Mouse (Mus musculus): Measurements from ENCODE around the gene Cd8a.
A peak's percentile ranks its signal among the peaks of the same experiment; 100 is the strongest.

Cd8a gene

DNA sequence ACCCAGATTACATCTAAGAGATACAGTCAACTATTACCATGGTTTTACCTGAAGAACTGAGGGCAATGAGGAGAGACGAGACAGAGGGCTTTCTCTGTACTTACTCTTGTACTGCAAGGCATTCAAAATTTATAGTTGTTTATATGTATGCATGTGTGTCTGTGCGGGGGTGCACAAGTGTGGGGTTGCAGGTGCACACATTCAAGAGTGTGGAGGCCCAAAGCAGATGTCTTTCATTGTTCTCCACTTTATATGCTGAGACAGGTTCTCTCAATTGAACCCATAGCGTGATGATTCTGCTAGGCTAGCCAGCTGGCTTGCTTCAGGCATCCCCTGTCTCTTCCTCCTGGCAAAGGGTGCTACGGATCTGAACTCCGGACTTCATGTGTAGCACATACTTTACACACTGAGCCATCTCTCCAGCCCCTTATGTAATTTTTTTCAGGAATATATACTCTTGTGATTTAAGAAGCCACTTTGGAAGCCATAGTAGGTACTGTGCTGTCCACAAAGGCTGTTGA lies 2.1 kb upstream of the Cd8a start:
- no peak for DNase-seq (ENCODE audit: low read depth, low spot score)

DNA sequence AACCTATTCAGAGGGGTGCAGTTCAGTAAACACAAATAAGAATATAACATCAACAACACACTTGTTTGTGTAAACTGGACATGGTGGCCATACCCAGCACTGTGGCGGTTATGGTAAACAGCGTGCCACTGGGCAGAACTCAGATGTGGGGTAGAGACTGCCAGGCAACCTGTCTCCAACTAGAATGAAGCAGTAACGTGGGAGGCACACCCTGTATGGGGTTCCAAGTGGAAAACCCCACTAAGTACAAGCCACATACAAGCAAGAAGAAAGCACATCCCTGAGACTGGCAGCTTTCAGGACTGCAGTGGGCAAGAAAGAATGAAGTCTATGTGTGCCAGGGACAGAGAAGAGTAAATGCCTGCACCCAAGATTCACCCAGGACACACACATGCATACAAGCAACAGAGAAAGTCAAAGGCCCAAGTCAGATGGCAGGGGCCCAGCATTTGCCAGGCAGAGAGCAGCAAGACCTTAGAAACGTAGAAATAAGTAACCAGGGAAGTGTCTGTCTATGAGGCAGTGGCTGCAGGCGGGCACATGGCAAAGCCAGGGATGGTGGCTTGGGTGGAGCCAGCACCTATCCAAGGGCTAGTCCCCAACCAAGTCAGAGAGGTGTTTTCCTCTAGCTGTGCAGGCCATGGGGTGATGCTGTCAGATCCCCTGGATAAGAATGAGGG lies 1.0 kb upstream of the Cd8a start:
- DNase-seq (ENCODE audit: low read depth, low spot score), result no peak

DNA sequence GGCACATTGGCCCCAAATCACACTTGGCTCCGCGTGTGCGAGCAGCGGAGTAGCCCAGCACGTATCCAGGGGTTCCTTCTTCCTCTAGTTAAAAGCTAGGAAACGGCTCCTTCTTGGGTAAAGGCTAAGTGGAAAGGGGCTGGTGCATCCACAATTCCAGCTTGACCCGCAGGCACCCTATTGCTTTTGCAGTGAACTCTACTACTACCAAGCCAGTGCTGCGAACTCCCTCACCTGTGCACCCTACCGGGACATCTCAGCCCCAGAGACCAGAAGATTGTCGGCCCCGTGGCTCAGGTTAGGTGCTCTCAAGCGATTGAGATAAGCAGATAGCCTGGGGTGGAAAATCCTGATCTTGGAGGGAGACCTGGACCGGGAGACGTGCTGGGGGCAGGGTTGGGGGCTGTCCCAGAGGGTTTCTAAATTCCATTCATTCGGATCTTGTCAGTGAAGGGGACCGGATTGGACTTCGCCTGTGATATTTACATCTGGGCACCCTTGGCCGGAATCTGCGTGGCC lies 1.1 kb downstream of the Cd8a start:
- DNase-seq (ENCODE audit: low read depth, low spot score), result no peak

DNA sequence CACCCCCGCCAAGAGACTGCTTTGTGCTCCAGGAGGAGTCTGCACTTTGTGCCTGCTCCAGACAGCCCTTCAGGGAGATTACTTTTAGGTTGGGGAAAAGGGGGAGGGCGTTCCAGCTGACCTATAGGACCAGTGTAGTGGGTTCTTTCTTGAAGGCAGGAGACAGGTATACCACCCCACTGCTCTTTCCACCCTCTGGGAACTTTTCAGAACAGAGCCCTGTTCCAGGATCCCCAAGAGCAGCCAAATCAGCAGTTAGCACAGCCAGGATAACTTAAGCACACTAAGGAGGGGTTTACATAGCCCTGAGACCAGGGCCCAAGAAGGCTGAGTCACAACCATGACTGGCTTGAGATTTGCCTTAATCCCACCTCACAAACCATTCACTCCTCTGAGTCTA lies 1.7 kb downstream of the Cd8a start:
- DNase-seq (ENCODE audit: low read depth, low spot score), result no peak

DNA sequence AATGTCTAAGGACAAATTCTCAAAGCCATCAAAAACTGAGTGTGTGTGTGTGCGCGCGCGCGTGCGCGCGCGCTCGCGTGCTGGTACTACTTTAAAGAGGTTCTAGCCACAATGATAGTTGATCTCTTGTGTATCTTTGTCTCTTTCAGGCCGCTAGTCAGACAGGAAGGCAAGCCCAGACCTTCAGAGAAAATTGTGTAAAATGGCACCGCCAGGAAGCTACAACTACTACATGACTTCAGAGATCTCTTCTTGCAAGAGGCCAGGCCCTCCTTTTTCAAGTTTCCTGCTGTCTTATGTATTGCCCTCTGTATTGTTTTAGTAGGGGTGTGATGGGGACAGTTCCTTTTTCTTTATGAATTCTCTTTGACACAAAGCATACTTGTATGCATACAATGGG lies 3.5 kb downstream of the Cd8a start:
- no peak for DNase-seq (ENCODE audit: low read depth, low spot score)

DNA sequence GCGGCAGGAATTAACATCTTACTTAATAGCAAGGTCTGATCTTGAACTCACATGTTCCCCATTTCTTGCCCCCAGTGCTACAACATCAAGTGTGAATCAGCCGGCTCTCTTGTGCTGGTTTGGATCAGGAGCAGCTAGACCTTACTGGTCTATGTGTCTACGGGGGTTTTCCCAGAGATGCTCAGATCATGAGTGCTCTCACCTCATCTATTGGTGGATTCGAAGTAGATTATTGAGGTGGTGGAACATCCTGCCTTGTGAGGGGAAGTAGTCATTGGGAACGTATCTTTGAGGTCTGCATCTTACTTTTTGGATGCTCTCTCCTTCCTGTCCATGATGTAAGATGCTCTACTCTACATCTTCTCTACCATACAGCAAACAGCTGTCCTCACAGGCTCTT lies 8.4 kb downstream of the Cd8a start:
- DNase-seq (ENCODE audit: low read depth, low spot score), result no peak

DNA sequence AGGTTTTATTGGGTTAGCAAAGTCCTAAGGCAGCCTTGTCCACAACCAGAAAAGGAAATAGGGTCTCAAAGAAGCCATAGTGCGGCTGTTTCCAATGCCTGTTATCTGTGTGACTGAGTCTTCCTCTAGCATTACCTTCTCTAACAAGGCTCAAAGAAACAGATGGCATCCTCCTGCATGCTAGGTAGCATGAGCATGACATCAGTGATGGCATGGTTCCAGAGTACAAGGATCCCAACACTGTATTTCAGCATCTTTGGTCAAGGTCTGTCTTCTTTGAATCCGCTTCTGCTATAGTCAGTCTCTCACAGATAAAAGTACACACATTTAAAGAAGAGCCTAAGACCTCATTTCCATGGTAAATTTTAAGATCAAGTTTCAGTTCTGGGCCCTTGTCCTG lies 17.3 kb downstream of the Cd8a start:
- DNase-seq (ENCODE audit: low read depth, low spot score), result no peak

DNA sequence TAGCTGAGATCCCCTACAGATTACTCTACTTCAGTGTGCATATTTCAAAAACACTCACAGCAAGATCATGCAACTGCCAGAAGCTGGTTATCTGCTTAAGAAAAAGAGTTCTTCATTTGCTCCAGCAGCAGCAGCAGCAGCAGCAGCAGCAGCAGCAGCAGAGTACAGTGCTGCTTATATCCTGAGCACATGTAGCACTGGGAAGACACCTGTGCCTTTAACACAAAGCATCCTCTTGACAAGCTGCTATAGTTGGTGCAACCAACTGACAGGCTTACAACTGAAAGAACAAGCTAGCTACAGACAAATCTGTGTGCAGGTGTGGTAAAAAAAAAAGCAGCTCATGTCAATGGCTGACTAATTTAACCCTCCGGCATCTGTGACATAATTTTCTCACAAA lies 22.8 kb downstream of the Cd8a start:
- no peak for DNase-seq (ENCODE audit: low read depth, low spot score)

DNA sequence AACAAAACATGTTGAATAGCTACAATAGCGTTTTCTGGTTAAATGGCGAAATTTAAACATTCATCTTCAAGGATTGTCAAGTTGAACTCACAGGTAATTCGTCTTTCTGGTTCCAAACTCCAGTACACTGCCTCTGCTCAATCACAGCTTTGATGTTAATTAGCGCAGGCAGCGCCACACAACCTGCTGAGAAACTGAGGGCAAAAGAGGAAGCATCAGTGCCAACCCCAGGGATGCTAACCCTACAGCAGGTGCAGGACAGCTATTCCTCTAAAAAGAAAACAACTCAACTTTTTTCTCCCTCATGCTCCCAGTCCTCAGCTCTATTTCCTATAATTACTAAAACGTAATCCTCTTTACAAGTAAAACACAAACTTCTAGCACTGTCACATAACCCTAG lies 23.5 kb downstream of the Cd8a start:
- DNase-seq (ENCODE audit: low read depth, low spot score), result no peak

DNA sequence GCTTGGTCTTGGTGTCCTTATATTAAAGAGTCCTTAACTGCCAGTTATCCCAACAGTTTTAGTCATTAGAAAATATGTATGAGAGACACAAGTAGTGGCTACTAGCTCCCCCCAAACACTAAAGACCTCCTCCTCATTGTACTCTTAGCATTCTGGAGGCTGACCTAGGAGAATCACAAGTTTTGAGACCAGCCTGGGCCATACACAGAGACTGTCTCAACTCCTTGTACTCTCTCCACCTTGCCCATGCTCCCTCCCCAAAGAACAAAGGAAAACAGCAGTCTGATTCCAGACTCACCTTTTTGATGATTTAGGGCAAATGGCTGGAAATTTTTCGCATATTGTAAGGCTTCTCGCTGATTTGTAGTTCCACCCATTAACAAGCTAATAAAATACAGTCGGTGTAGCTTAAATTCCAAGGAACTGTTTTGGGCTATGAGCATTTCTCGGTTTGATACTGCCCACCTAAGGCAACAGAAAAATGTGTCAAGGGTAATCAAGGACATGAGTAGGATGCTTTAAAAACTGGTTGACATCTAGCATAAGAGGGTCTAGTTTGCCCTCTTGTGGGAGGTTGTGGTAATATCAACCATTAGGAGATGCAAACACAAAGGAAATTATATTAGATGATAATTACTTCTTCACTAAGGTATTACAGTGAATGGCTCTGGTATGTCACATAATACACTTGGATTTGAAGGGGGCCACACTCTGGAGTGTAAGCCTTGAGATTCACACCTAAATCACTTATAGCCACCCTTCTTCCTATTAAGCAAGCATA lies 25.8 kb downstream of the Cd8a start:
- peak; percentile 57 for DNase-seq (ENCODE audit: low read depth, low spot score)

DNA sequence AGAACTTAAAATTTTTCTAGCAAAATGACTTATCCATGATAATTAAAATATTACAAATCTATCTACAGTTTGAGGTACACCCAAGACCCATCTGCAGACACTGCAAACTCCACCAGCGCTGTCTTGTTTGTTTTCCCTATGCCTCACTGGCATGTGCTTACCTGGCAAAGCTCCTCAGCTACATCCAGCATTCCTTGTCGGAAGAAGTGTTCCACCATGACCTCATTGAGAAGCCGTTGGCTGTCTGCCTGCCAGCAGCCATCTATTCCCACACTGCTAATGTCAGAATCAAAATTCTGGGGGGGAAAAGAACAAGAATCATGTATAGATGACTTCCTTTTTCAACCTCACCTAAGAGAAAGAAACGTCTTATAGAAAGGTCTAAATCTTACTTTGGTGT lies 41.4 kb downstream of the Cd8a start:
- DNase-seq (ENCODE audit: low read depth, low spot score), result no peak

DNA sequence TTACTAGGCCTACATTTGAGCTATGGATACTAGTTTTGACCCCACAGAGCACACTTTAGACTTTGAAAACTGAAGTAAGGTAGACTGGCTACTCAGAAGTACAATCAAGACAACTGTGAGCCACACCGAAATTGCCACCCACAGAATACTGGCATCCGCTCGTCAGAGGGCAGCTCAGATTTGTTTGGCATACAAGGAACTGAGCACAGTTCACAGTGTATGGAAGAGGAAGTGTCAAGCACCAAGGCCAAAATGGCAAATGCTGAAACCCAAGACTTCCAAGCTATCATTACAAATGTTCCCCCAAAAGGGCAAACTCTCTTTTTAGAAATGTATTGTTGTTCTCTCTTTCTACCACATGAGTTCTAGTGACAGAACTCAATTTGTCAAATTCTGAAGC lies 42.2 kb downstream of the Cd8a start:
- DNase-seq (ENCODE audit: low read depth, low spot score), result no peak

DNA sequence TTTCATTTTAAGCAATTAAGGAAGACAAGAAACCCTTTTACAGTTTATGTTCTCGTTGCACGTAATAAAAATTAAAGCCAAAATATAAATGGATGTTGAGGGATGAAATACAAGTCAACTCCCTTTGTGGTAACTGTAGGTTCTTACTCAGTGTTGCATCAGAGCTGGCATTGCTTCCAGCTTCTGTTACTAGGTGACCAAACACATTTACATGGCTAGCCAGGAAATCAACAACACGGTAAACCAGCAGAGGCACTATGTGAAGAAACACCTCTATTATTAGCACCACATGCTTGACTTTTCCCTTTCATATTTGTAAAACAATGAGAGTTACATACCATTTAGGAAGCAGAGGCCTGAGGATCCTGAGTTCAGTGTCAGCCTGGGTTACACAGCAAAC lies 45.6 kb downstream of the Cd8a start:
- DNase-seq (ENCODE audit: low read depth, low spot score), result no peak

DNA sequence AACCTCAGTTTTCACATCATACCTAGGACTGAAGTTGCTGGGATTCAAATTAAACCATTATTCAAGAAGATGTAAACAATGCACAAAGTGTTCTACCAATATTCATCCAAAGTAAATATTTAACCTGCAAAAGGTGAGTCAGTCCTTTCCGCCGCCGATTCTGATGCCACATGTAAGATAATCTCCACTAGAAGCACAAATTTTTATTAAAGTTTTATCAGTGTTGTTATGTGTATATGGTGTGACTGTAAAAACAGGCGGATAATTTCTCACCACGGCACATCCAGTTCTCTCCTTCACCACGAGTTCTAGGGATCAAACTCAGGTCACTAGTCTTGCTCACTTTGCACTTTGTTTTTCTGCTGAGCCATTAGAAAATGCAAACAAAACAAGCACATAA lies 47.6 kb downstream of the Cd8a start:
- no peak for DNase-seq (ENCODE audit: low read depth, low spot score)

DNA sequence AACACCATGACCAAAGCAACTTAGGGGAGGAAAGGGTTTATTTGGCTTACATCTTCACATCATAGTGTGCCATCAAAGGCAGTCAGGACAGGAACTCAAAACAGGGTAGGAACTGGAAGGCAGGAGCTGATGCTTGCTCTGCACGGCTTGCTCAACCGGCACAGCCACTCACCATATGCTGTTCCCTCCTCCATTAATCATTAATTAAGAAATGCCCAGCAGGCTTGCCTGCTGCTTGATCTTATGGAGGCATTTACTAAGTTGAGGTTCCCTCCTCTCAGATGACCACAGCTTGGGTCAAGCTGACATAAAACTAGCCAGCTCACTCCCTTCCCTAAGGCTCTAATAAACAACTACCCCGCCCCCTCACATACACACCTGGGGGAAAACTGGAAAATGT lies 48.9 kb downstream of the Cd8a start:
- no peak for DNase-seq (ENCODE audit: low read depth, low spot score)

DNA sequence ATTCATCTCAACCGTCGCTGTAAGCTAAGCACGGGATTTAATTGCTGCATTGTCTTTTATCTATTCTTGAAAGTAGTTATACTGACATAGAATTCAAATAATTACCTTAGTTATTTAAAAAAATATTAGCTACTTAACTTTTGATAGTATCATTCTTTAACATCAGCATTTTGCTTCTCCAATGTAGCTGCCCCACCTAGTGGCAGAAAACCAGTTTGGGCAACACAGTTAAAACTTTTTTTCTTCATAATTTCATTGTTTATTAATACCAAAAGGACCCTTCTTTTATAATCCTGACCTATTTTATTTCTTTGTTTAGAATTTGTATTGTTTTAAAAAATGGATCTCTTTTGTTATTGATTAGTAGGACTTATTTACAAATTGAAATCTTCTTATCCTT lies 49.9 kb downstream of the Cd8a start:
- no peak for DNase-seq (ENCODE audit: low read depth, low spot score)

DNA sequence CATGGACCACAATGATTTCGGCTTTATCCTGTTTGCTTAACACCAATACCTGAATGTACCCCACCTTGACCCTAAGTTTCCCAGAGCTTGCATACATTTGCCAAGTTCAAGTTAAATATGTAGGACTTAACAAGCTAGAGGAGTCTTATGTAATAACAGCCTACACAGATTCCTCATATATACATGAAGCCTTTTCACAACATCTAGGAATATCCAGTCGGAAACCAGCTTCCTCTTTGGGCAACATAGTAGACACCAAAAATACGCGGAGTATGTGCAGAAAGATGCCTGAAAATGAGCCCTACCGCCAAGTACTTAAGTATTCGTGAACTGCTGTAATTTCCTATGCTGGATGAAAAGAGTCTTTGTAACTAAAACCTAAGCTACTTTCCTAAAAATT lies 52.5 kb downstream of the Cd8a start:
- no peak for DNase-seq (ENCODE audit: low read depth, low spot score)

DNA sequence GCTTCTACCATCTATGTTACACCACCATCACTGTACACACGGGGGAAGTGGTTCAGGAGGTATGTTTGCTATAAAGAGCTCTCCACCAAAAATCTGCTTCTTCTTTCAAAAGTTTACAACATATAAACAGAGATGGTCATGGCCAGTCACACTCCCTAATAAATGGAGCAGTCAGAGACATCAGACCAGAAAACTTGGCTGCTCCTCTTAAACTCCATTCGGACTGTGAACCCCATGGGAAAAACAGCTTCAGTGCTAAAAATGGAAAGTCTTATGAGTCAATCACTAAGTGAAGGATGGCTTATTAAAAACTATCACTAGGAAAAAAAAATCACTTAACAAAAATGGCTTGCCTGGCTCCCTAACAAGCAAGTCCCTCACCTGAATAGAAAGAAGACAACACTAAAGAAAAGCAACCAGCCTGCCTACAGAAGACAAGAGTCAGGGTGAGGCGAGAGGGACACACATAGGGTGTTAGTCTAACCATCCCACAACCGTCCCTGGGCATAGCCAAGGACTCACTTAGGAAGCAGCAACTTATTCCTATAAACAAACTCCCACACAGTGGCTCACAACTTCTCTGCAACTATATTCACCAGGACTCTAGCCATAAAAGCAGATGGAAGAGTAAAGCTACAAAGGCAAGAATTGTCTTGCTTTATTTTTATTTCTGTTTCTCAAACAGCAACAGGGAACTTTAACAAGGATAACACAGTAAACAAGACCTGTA lies 54.9 kb downstream of the Cd8a start:
- no peak for DNase-seq (ENCODE audit: low read depth, low spot score)

Measured in ZHBTc4 (cell line).